Mouse (Mus musculus) activated CD4-positive, CD25-positive, alpha-beta regulatory T cell, adult 4 months (primary cell): Measurements from ENCODE around the gene Itgb4. TPM values are rescaled to one million over a fixed set of nuclear protein-coding genes. Genes with fewer than 3 reads are reported as not detected.

Experiments used
- polyA plus RNA-seq, 2 experiments: library from polyadenylated mRNA; unstranded; fragments of 100-300 nt; shearing (Covaris generic); gene quantifications; one replicate each; pipeline ENCODE4 v1.2.1; 2017

Itgb4 gene
- polyA plus RNA-seq, 2 experiments from 2014 or later, result not detected

Other genes with a start within 250 kb of the Itgb4 start
- 10 to 100 TPM in 1 of 2 experiments, 1 to 10 TPM in 1; 9.2 to 14.6 TPM for gene Tmem94, start 209.3 kb upstream of the Itgb4 start, polyA plus RNA-seq
- gene Caskin2, start 161.1 kb upstream of the Itgb4 start, polyA plus RNA-seq, result under 1 TPM; 0.46 to 0.79 TPM
- gene Tsen54, start 160.0 kb upstream of the Itgb4 start, polyA plus RNA-seq, result 10 to 100 TPM in 1 of 2 experiments, 1 to 10 TPM in 1; 8.9 to 11.9 TPM
- gene Llgl2, start 150.7 kb upstream of the Itgb4 start, polyA plus RNA-seq, result 1 to 10 TPM; 6.3 TPM
- not detected for gene Myo15b, start 116.3 kb upstream of the Itgb4 start, polyA plus RNA-seq
- gene Smim5, start 74.7 kb upstream of the Itgb4 start, polyA plus RNA-seq, result 1 to 10 TPM in 1 of 2 experiments, under 1 TPM in 1; 0.89 to 1.2 TPM
- 1 to 10 TPM; 2.5 to 3.6 TPM for gene Smim6, start 62.7 kb upstream of the Itgb4 start, polyA plus RNA-seq
- 10 to 100 TPM; 36.0 to 53.3 TPM for gene Sap30bp, start 41.4 kb upstream of the Itgb4 start, polyA plus RNA-seq
- 10 to 100 TPM; 12.1 to 22.5 TPM for gene Recql5, start 41.2 kb upstream of the Itgb4 start, polyA plus RNA-seq
- gene Galk1, start 38.0 kb downstream of the Itgb4 start, polyA plus RNA-seq, result 10 to 100 TPM; 23.0 to 25.3 TPM
- 1,000 to 10,000 TPM; 1,520 to 1,873 TPM for gene H3f3b, start 53.3 kb downstream of the Itgb4 start, polyA plus RNA-seq
- 10 to 100 TPM; 10.4 to 12.3 TPM for gene Unk, start 55.6 kb downstream of the Itgb4 start, polyA plus RNA-seq
- gene Unc13d, start 103.3 kb downstream of the Itgb4 start, polyA plus RNA-seq, result 100 to 1,000 TPM in 1 of 2 experiments, 10 to 100 TPM in 1; 68.6 to 116 TPM
- 100 to 1,000 TPM in 1 of 2 experiments, 10 to 100 TPM in 1; 85.4 to 142 TPM for gene Wbp2, start 112.3 kb downstream of the Itgb4 start, polyA plus RNA-seq
- not detected for gene Trim47, start 152.5 kb downstream of the Itgb4 start, polyA plus RNA-seq
- 10 to 100 TPM; 10.7 to 11.9 TPM for gene Trim65, start 156.4 kb downstream of the Itgb4 start, polyA plus RNA-seq
- 10 to 100 TPM; 17.9 to 25.8 TPM for gene Mrpl38, start 164.2 kb downstream of the Itgb4 start, polyA plus RNA-seq
- gene Fbf1, start 193.5 kb downstream of the Itgb4 start, polyA plus RNA-seq, result 1 to 10 TPM; 2.1 to 3.4 TPM
- gene Ten1, start 224.1 kb downstream of the Itgb4 start, polyA plus RNA-seq, result 10 to 100 TPM; 56.1 to 77.2 TPM
- gene Acox1, start 224.3 kb downstream of the Itgb4 start, polyA plus RNA-seq, result 10 to 100 TPM; 10.0 to 11.7 TPM